Mouse (Mus musculus) left cerebral cortex, adult 2 months (tissue): Measurements from ENCODE around the gene 9930022D16Rik. TPM values are rescaled to one million over a fixed set of nuclear protein-coding genes. Genes with fewer than 3 reads are reported as not detected.

Source experiments
- DNase-seq, 2 experiments: peaks; one replicate each; pipeline ENCODE4 v3.0.0; 2021 to 2022; ENCODE audit warnings: low spot score in 2 of 2, mixed read lengths in 1 of 2; ENCODE audit errors: extremely low spot score in 1 of 2
- H3K27ac ChIP-seq: fragments of 200-600 bp; 2 replicates; pipeline ENCODE4 v1.8.1; 2022
- H3K4me3 ChIP-seq: fragments of 200-600 bp; 2 replicates; pipeline ENCODE4 v1.8.1; 2022
- CTCF ChIP-seq: fragments of 200-600 bp; IDR thresholded peaks from 2 replicates; pipeline ENCODE4 v1.8.1; 2022; ENCODE audit warnings: antibody characterized with exemption, mild to moderate bottlenecking, moderate library complexity
- intact Hi-C: fragments of 180-260 bp; cut with DNase I; formaldehyde crosslinking; loops from one replicate; pipeline ENCODE4 v1.15.1; 2025
- total RNA-seq, 2 experiments: library from RNA; stranded (reverse); gene quantifications; 2 replicates each; pipeline ENCODE4 v1.2.3; 2021

The 9930022D16Rik gene
- total RNA-seq, 2 experiments from 2014 or later, result not detected

GRCm38 (mm10) chr11:109440641-109441040 is 26.9 kb downstream of the 9930022D16Rik start:
- Histone ChIP-seq H3K27ac (no peak overlapping the region), H3K4me3 (no peak overlapping the region)
- TF ChIP-seq CTCF, result no peak
- DNase-seq, result no peak
- intact Hi-C loops, result no loop called here

GRCm38 (mm10) chr11:109441119-109441518 is 27.4 kb downstream of the 9930022D16Rik start:
- Histone ChIP-seq H3K27ac (no peak overlapping the region), H3K4me3 (no peak overlapping the region)
- intact Hi-C loops, result no loop called here
- no peak for DNase-seq
- peak; percentile 49 for TF ChIP-seq CTCF

GRCm38 (mm10) chr11:109442166-109442730 is 28.5 kb downstream of the 9930022D16Rik start:
- intact Hi-C loops, result no loop called here
- TF ChIP-seq CTCF, result no peak
- DNase-seq, result no peak

GRCm38 (mm10) chr11:109443468-109444263 is 29.9 kb downstream of the 9930022D16Rik start:
- Histone ChIP-seq H3K27ac (no peak overlapping the region), H3K4me3 (no peak overlapping the region)
- TF ChIP-seq CTCF, result peak; percentile 5; the same call in 1 of the 2 replicates
- no peak for DNase-seq
- intact Hi-C loops, result no loop called here

More at GRCm38 (mm10) chr11:109442166-109442730, 28.5 kb downstream of the 9930022D16Rik start:
- no peak overlapping the region for H3K4me3 ChIP-seq
- no peak overlapping the region for H3K27ac ChIP-seq

GRCm38 (mm10) chr11:109444600-109444999 is 30.9 kb downstream of the 9930022D16Rik start:
- peak; percentile 43 for TF ChIP-seq CTCF
- Histone ChIP-seq H3K27ac (no peak overlapping the region), H3K4me3 (no peak overlapping the region)
- DNase-seq, result no peak
- intact Hi-C loops, result no loop called here

GRCm38 (mm10) chr11:109445438-109446035 is 31.8 kb downstream of the 9930022D16Rik start:
- intact Hi-C loops, result loop anchor here (1.0 kb wide), 2 partner anchors 139 to 415 kb away; no protein-coding TSS in a partner anchor
- DNase-seq, result no peak
- Histone ChIP-seq H3K27ac (no peak overlapping the region), H3K4me3 (no peak overlapping the region)
- peak; percentile 83 for TF ChIP-seq CTCF

- Histone ChIP-seq H3K4me3 (no peak overlapping the region), H3K27ac (no peak overlapping the region)
- DNase-seq, result no peak
- intact Hi-C loops, result no loop called here
- no peak for TF ChIP-seq CTCF
Measured at GRCm38 (mm10) chr11:109451169-109451568, 37.5 kb downstream of the 9930022D16Rik start.

GRCm38 (mm10) chr11:109456261-109456660 is 42.5 kb downstream of the 9930022D16Rik start:
- no peak for DNase-seq
- intact Hi-C loops, result no loop called here
- Histone ChIP-seq H3K4me3 (no peak overlapping the region), H3K27ac (no peak overlapping the region)
- TF ChIP-seq CTCF, result no peak

- TF ChIP-seq CTCF, result no peak
- H3K27ac ChIP-seq, result no peak overlapping the region
- H3K4me3 ChIP-seq, result no peak overlapping the region
- intact Hi-C loops, result no loop called here
- no peak for DNase-seq
Measured at GRCm38 (mm10) chr11:109458165-109458564, 44.4 kb downstream of the 9930022D16Rik start.

- Histone ChIP-seq H3K4me3 (no peak overlapping the region), H3K27ac (no peak overlapping the region)
- TF ChIP-seq CTCF, result no peak
- intact Hi-C loops, result no loop called here
- DNase-seq, result no peak
Measured at GRCm38 (mm10) chr11:109460586-109460985, 46.9 kb downstream of the 9930022D16Rik start.

GRCm38 (mm10) chr11:109465068-109465467 is 51.4 kb downstream of the 9930022D16Rik start:
- Histone ChIP-seq H3K4me3 (no peak overlapping the region), H3K27ac (no peak overlapping the region)
- intact Hi-C loops, result no loop called here
- DNase-seq, result no peak
- TF ChIP-seq CTCF, result no peak

GRCm38 (mm10) chr11:109466987-109467386 is 53.3 kb downstream of the 9930022D16Rik start:
- H3K4me3 ChIP-seq, result no peak overlapping the region
- no peak for TF ChIP-seq CTCF
- no peak overlapping the region for H3K27ac ChIP-seq
- intact Hi-C loops, result no loop called here
- DNase-seq, result no peak
